Mouse (Mus musculus): ENCODE results near the gene Setd7.

The Setd7 gene

DNA sequence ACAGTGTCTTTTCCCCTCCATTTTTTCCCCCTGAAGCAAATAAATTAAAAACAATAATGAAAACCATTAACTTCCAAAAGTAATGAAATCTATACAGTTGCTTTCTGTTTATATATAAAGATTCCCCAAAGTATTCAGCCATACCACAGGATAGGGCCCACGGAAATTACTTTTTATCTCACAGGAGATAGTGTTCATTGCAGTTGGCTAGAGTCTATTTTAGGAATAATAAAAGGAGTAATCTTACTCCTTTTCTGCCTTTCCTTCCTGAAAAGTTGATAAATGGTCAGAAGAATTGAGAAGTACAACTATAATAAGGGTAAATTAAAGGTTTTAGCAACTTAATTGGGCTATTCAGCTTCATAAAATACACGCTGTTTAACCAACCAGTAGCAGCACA lies 92.1 kb downstream of the Setd7 start:
- DNase-seq (ENCODE audit: low spot score in 2 of 2): no peak
